Mouse (Mus musculus): ENCODE results near the gene Anxa5.

DNA sequence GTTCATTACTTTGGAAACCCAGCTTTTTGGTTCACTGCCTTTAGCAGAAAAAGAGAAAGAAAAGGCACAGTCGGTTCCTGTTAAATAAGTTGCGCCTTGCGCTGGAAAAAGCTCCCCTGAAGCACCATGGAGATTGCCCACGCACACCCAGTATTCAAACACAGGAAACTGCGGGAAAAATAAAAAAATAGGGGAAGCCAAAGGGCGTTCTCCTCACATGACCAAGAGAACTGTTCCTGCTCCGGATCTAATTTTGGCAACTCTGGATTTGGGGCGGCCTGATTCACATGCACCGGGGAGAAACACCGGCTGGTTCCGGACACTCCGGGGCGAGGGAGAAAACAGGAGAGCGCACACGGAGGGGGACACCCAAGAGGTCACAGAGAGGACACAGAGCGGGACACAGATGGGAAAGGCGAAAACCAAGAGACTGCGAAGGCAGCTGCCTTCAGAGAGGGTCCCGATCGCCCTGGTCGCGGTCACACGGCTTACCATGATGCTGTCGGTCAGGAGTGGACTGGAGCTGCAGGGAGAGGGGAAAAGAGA is 683 bp downstream of the Anxa5 start:
- TF ChIP-seq CTCF (IDR thresholded peaks at IDR 0.05) (no peak), POLR2A (IDR thresholded peaks at IDR 0.05; ENCODE audit: insufficient read depth, low read depth, low read length) (no peak; the same call in 1 of the 2 replicates)

Measured in heart, adult 2 months (tissue).